Mouse (Mus musculus) embryonic fibroblast, embryonic 13.5 days (primary cell): ENCODE measurements around the gene Pnliprp1.

ENCODE experiments used
- CTCF ChIP-seq: IDR thresholded peaks from 2 replicates; pipeline ENCODE4 v1.5.1; 2011; ENCODE audit warnings: mild to moderate bottlenecking, control low read depth, low read length, moderate library complexity, borderline replicate concordance; ENCODE audit not compliant: insufficient read depth
- POLR2A ChIP-seq: IDR thresholded peaks from 2 replicates; pipeline ENCODE4 v1.6.1; 2011; ENCODE audit warnings: low read depth, mild to moderate bottlenecking, control low read depth, low read length, moderate library complexity

DNA sequence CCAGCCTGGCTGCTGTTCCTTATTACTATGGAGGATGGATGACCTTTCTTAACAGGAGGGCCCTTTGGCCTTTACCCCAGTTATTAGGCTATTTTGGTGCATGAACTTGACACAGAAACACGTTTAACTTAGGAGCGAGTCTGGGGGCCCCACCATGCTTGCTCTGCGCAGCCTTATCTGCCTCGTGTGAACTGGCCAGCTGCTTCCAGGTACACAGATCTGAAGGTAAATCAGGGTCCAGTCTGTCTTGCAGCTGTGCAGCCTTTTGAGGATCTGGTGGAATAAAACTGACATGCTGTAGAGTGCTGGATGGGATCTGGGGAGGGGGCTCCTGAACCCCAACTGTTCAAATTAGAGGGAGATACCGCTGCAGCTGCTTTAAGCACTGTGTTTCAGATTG is 931 bp upstream of the Pnliprp1 start:
- TF ChIP-seq CTCF (no peak), POLR2A (no peak)
